Mouse (Mus musculus) megakaryocyte, embryonic 14.5 days (primary cell): Measurements from ENCODE around the gene Stub1. TPM values are rescaled to one million over a fixed set of nuclear protein-coding genes. Genes with fewer than 3 reads are reported as not detected.

Source experiments
- H3K27me3 ChIP-seq: replicated peaks from 2 replicates; pipeline ENCODE3; 2012; ENCODE audit warnings: inconsistent platforms
- H3K36me3 ChIP-seq: replicated peaks from 2 replicates; pipeline ENCODE3; 2012; ENCODE audit warnings: low read length, inconsistent platforms, mixed read lengths
- H3K4me1 ChIP-seq: 2 replicates; pipeline ENCODE4 v1.6.1; 2012; ENCODE audit warnings: inconsistent platforms
- H3K4me3 ChIP-seq: replicated peaks from 2 replicates; pipeline ENCODE3; 2012; ENCODE audit warnings: moderate library complexity, mild to moderate bottlenecking, inconsistent platforms
- H3K9me3 ChIP-seq: 2 replicates; pipeline ENCODE4 v1.6.1; 2012; ENCODE audit warnings: inconsistent platforms
- FLI1 ChIP-seq: IDR thresholded peaks from 2 replicates; pipeline ENCODE4 v1.6.1; 2012; ENCODE audit warnings: low read length, inconsistent platforms, mixed read lengths
- GATA1 ChIP-seq: IDR thresholded peaks from 3 replicates; pipeline ENCODE4 v1.6.1; 2012; ENCODE audit warnings: mixed read lengths, low read length, inconsistent platforms, borderline replicate concordance
- polyA plus RNA-seq: library from polyadenylated mRNA; stranded (reverse); fragments of >175 nt; gene quantifications from 2 replicates; pipeline ENCODE4 v1.2.3, GENCODE M21; 2012; ENCODE audit warnings: low replicate concordance; ENCODE audit not compliant: insufficient read depth

Gene Stub1
- polyA plus RNA-seq, 1 experiment: 115 TPM

GRCm38 (mm10) chr17:25825984-25826570 lies 7.1 kb downstream of the Stub1 start:
- TF ChIP-seq FLI1: no peak
- H3K4me1 ChIP-seq: peaks cover 80% of the 10 kb centered on the region
- H3K36me3 ChIP-seq: peaks cover 57% of the 10 kb centered on the region
- no peaks in the 10 kb centered on the region for H3K9me3 ChIP-seq
- peak overlapping the region; percentile 53 for H3K4me3 ChIP-seq
- H3K27me3 ChIP-seq: peaks cover 6% of the 10 kb centered on the region

GRCm38 (mm10) chr17:25825311-25825710 lies 7.9 kb downstream of the Stub1 start:
- Histone ChIP-seq H3K4me3 (peak overlapping the region; percentile 46), H3K27me3 (peaks cover 12% of the 10 kb centered on the region), H3K36me3 (peaks cover 49% of the 10 kb centered on the region), H3K4me1 (peaks cover 73% of the 10 kb centered on the region), H3K9me3 (no peaks in the 10 kb centered on the region)
- no peak for TF ChIP-seq GATA1
- TF ChIP-seq FLI1: no peak

- H3K9me3 ChIP-seq: no peaks in the 10 kb centered on the region
- TF ChIP-seq FLI1 (no peak), GATA1 (no peak)
- H3K36me3 ChIP-seq: peaks cover 42% of the 10 kb centered on the region
- H3K4me1 ChIP-seq: peaks cover 72% of the 10 kb centered on the region
- peaks cover 20% of the 10 kb centered on the region for H3K27me3 ChIP-seq
- peak overlapping the region; percentile 96 for H3K4me3 ChIP-seq
Observed at GRCm38 (mm10) chr17:25824362-25825142, 8.7 kb downstream of the Stub1 start.

GRCm38 (mm10) chr17:25823452-25823851 lies 9.8 kb downstream of the Stub1 start, which contains the start of gene Wdr24:
TSS of gene Wdr24 (plus strand) at chr17:25823627.
- TF ChIP-seq FLI1 (peak; percentile 93), GATA1 (no peak)
- Histone ChIP-seq H3K4me1 (peaks cover 70% of the 10 kb centered on the region), H3K27me3 (peaks cover 31% of the 10 kb centered on the region), H3K9me3 (no peaks in the 10 kb centered on the region), H3K36me3 (peaks cover 38% of the 10 kb centered on the region), H3K4me3 (peak within 1 kb of the TSS; percentile 96)

GRCm38 (mm10) chr17:25818851-25819780 lies 14.1 kb downstream of the Stub1 start:
- TF ChIP-seq GATA1 (no peak), FLI1 (no peak)
- Histone ChIP-seq H3K36me3 (no peaks in the 10 kb centered on the region), H3K4me3 (peak overlapping the region; percentile 87), H3K9me3 (no peaks in the 10 kb centered on the region), H3K4me1 (peaks cover 31% of the 10 kb centered on the region), H3K27me3 (peaks cover 71% of the 10 kb centered on the region)

- H3K4me1 ChIP-seq: peaks cover 29% of the 10 kb centered on the region
- no peak overlapping the region for H3K4me3 ChIP-seq
- H3K36me3 ChIP-seq: no peaks in the 10 kb centered on the region
- H3K9me3 ChIP-seq: no peaks in the 10 kb centered on the region
- TF ChIP-seq GATA1 (no peak), FLI1 (no peak)
- H3K27me3 ChIP-seq: peaks cover 84% of the 10 kb centered on the region
Observed at GRCm38 (mm10) chr17:25817662-25818061, 15.5 kb downstream of the Stub1 start.

GRCm38 (mm10) chr17:25813471-25813870 lies 19.7 kb downstream of the Stub1 start:
- no peaks in the 10 kb centered on the region for H3K9me3 ChIP-seq
- TF ChIP-seq GATA1: no peak
- no peak for TF ChIP-seq FLI1
- H3K4me3 ChIP-seq: no peak overlapping the region
- H3K36me3 ChIP-seq: no peaks in the 10 kb centered on the region
- peaks cover 26% of the 10 kb centered on the region for H3K4me1 ChIP-seq
- peaks cover 95% of the 10 kb centered on the region for H3K27me3 ChIP-seq

GRCm38 (mm10) chr17:25810890-25811289 lies 22.3 kb downstream of the Stub1 start:
- peaks cover 88% of the 10 kb centered on the region for H3K27me3 ChIP-seq
- peaks cover 24% of the 10 kb centered on the region for H3K4me1 ChIP-seq
- no peak for TF ChIP-seq FLI1
- no peak for TF ChIP-seq GATA1
- H3K4me3 ChIP-seq: no peak overlapping the region
- H3K36me3 ChIP-seq: no peaks in the 10 kb centered on the region
- H3K9me3 ChIP-seq: no peaks in the 10 kb centered on the region

GRCm38 (mm10) chr17:25809606-25810340 lies 23.4 kb downstream of the Stub1 start:
- no peak for TF ChIP-seq FLI1
- TF ChIP-seq GATA1: no peak
- Histone ChIP-seq H3K27me3 (peaks cover 86% of the 10 kb centered on the region), H3K4me1 (peaks cover 24% of the 10 kb centered on the region), H3K36me3 (no peaks in the 10 kb centered on the region), H3K4me3 (peak overlapping the region; percentile 87), H3K9me3 (no peaks in the 10 kb centered on the region)
